Mouse (Mus musculus) E14TG2a.4 (cell line): Measurements from ENCODE around the gene Col12a1.

ENCODE experiments used
- CTCF ChIP-seq: conservative IDR thresholded peaks from 2 replicates; pipeline ENCODE4 v1.5.1; 2014; ENCODE audit warnings: low read length
- NANOG ChIP-seq: IDR thresholded peaks from 2 replicates; pipeline ENCODE4 v1.6.1; 2014; ENCODE audit warnings: borderline replicate concordance, low read length, mixed read lengths
- POU5F1 ChIP-seq: IDR thresholded peaks from 2 replicates; pipeline ENCODE4 v1.6.1; 2014; ENCODE audit warnings: low read length, borderline replicate concordance

DNA sequence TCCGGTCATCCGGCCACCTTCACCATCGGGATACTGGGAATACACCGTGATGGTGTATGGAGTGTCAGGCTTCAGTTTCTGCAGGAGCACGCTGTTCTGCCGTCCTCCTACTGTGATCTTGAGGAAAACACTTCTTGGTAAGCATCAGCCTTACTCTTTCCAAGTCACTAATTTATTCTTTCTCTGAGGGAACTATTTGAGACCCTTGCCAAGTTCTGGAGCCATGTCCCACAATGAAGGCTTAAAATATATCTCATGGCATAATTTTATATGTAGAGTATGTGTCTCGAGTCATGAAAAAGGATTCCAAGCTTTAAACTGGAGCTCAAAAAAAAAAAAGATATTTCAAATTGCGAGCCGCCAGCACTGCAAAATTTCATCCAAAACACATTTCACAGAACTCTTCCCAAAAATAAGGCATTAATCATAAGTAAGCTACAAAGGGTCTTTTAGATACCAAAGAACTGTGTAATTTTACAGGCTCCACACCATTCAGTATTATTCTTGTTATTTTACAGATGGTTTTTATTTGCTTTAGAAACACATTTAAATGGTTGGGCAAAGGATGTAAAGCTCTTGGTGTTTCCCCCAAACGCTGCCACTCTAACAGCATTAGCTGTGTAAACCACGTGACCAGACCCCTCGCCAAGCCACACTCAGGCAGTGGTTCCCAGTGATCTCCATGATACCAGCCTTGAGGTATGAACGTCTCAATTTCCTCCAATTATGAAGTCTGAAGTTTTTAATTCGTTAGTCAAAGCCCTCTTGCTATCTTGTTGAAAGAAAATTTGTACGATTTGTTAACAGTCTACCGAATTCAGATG is 65.1 kb downstream of the Col12a1 start:
- TF ChIP-seq CTCF (no peak), NANOG (no peak), POU5F1 (no peak)
